In genomic region chr1:136165436-136165835, GRCm38 (mm10) we compare ENCODE assay signal across 19 mouse cellular contexts. TPM values are rescaled to one million over a fixed set of nuclear protein-coding genes. Genes with fewer than 3 reads are reported as not detected.
DNase-seq lines count a peak whose midpoint lies in the region; ATAC-seq and TF ChIP-seq lines count a peak whose summit lies in the region.
"Had no signal": no experiment of that assay in that cellular context is flagged by ENCODE, and none has a peak within 500 bp of the region (broad histone marks: within the 10 kb centered on the region; RNA-seq: fewer than 3 reads in every experiment).

No protein-coding gene starts in this region.

- 26% methylated on average over 2 of the region's 2 CpGs for WGBS in hindbrain, embryonic 16.5 days
- 52% methylated on average over 2 of the region's 2 CpGs for WGBS in hindbrain, embryonic 10.5 days
- WGBS in hindbrain, postnatal 0 days = 22% methylated on average over 2 of the region's 2 CpGs
- WGBS in intestine, embryonic 15.5 days = 64% methylated on average over 2 of the region's 2 CpGs

- no peak overlapping the region for H3K4me3 ChIP-seq in hindbrain, embryonic 16.5 days (ENCODE audit: low read length)
- no peak overlapping the region for H3K4me3 ChIP-seq in hindbrain, embryonic 10.5 days
- H3K4me3 ChIP-seq in hindbrain, postnatal 0 days (ENCODE audit: low read length) = no peak overlapping the region
- H3K4me3 ChIP-seq in intestine, embryonic 15.5 days (replicated peaks) = no peak overlapping the region
- H3K4me3 ChIP-seq: heart, embryonic 12.5 days; liver, embryonic 12.5 days; lung, embryonic 15.5 days had no signal

- peaks cover 71% of the 10 kb centered on the region for H3K36me3 ChIP-seq in hindbrain, embryonic 16.5 days (ENCODE audit: control insufficient read depth, insufficient read depth, low read length)
- H3K36me3 ChIP-seq in hindbrain, embryonic 10.5 days = peaks cover 86% of the 10 kb centered on the region
- H3K36me3 ChIP-seq in hindbrain, postnatal 0 days (ENCODE audit: insufficient read depth, low read length) = peaks cover 69% of the 10 kb centered on the region
- peaks cover 3% of the 10 kb centered on the region; the same call in 1 of the 2 replicates for H3K36me3 ChIP-seq in intestine, embryonic 15.5 days
- H3K36me3 ChIP-seq: lung, embryonic 15.5 days had no signal

- DNase-seq in hindbrain, embryonic 10.5 days (ENCODE audit: low spot score) = no peak
- DNase-seq in brain, adult 2 months (ENCODE audit: low read depth, low spot score) = peak; percentile 54
- peak; percentile 43 for DNase-seq in hindbrain, postnatal 0 days (ENCODE audit: low spot score)
- peak; percentile 53 for DNase-seq in retina, embryonic 14.5 days (ENCODE audit: low spot score)
- no peak for DNase-seq in heart, adult 9 months (ENCODE audit: low spot score in 2 of 2)
- DNase-seq: adrenal gland, postnatal 36 days; cerebellum, adult 9-11 months; thymus, adult 18-20 months had no signal

- H3K4me1 ChIP-seq in hindbrain, embryonic 16.5 days (ENCODE audit: control insufficient read depth, insufficient read depth, low read depth, low read length) = no peaks in the 10 kb centered on the region
- H3K4me1 ChIP-seq in hindbrain, embryonic 10.5 days (replicated peaks) = peaks cover 23% of the 10 kb centered on the region
- no peaks in the 10 kb centered on the region for H3K4me1 ChIP-seq in hindbrain, postnatal 0 days (ENCODE audit: insufficient read depth, low read length)
- no peaks in the 10 kb centered on the region for H3K4me1 ChIP-seq in intestine, embryonic 15.5 days (replicated peaks)
- H3K4me1 ChIP-seq: heart, embryonic 12.5 days; lung, embryonic 15.5 days had no signal

- H3K9ac ChIP-seq in hindbrain, embryonic 16.5 days (ENCODE audit: low read depth, low read length) = no peak overlapping the region
- H3K9ac ChIP-seq in hindbrain, postnatal 0 days (replicated peaks; ENCODE audit: low read length) = no peak overlapping the region
- H3K9ac ChIP-seq in intestine, embryonic 15.5 days = no peak overlapping the region
- H3K9ac ChIP-seq: heart, embryonic 12.5 days; liver, embryonic 12.5 days; lung, embryonic 15.5 days had no signal

- H3K27ac ChIP-seq in hindbrain, embryonic 16.5 days (ENCODE audit: low read depth, low read length) = no peak overlapping the region
- H3K27ac ChIP-seq in hindbrain, embryonic 10.5 days = no peak overlapping the region
- H3K27ac ChIP-seq in hindbrain, postnatal 0 days = no peak overlapping the region
- no peak overlapping the region for H3K27ac ChIP-seq in intestine, embryonic 15.5 days
- H3K27ac ChIP-seq: kidney, postnatal 0 days; liver, embryonic 12.5 days; lung, embryonic 15.5 days; macrophage had no signal

- no peaks in the 10 kb centered on the region for H3K27me3 ChIP-seq in hindbrain, embryonic 16.5 days (replicated peaks; ENCODE audit: control insufficient read depth, insufficient read depth, low read length)
- no peaks in the 10 kb centered on the region for H3K27me3 ChIP-seq in hindbrain, embryonic 10.5 days (ENCODE audit: insufficient read depth, poor library complexity, severe bottlenecking)
- H3K27me3 ChIP-seq in hindbrain, postnatal 0 days (ENCODE audit: insufficient read depth, low read length) = no peaks in the 10 kb centered on the region
- H3K27me3 ChIP-seq in intestine, embryonic 15.5 days (replicated peaks) = no peaks in the 10 kb centered on the region
- H3K27me3 ChIP-seq: heart, embryonic 12.5 days; liver, embryonic 12.5 days; lung, embryonic 15.5 days; Patski had no signal

- H3K9me3 ChIP-seq in hindbrain, embryonic 16.5 days (ENCODE audit: control insufficient read depth, low read length) = no peaks in the 10 kb centered on the region
- H3K9me3 ChIP-seq in hindbrain, embryonic 10.5 days = no peaks in the 10 kb centered on the region
- H3K9me3 ChIP-seq in hindbrain, postnatal 0 days (ENCODE audit: low read length) = no peaks in the 10 kb centered on the region
- no peaks in the 10 kb centered on the region for H3K9me3 ChIP-seq in intestine, embryonic 15.5 days
- H3K9me3 ChIP-seq: heart, embryonic 12.5 days; liver, embryonic 12.5 days; lung, embryonic 15.5 days had no signal

- H3K4me2 ChIP-seq in hindbrain, embryonic 16.5 days (ENCODE audit: low read length) = no peak overlapping the region
- H3K4me2 ChIP-seq in hindbrain, postnatal 0 days (ENCODE audit: low read depth, low read length) = no peak overlapping the region
- H3K4me2 ChIP-seq in intestine, embryonic 15.5 days (replicated peaks) = no peak overlapping the region
- H3K4me2 ChIP-seq: heart, embryonic 12.5 days; liver, embryonic 12.5 days; lung, embryonic 15.5 days had no signal

- no peak for TF ChIP-seq CTCF in hindbrain, postnatal 0 days (IDR thresholded peaks at IDR 0.05; ENCODE audit: low read depth)

- ATAC-seq in hindbrain, embryonic 16.5 days = peak; percentile 26; the same call in 1 of the 2 replicates
- peak; percentile 45; the same call in 1 of the 2 replicates for ATAC-seq in hindbrain, postnatal 0 days
- no peak for ATAC-seq in intestine, embryonic 15.5 days
- ATAC-seq: liver, embryonic 12.5 days; Patski had no signal

RNA-seq across cellular contexts. Expression of gene Kif21b, which starts 34.2 kb away (rescaled TPM):
- polyA plus RNA-seq in hindbrain, embryonic 16.5 days (2015; fragmentation: Nextera tagmentation; extraction: Ambion mirVana) = 43.6 and 44.3 TPM in 2 replicates
- 6.6 and 15.5 TPM in 2 replicates for polyA plus RNA-seq in hindbrain, embryonic 10.5 days (2016; fragmentation: Nextera tagmentation; extraction: Ambion mirVana)
- total RNA-seq in hindbrain, postnatal 0 days (2014; rRNA removed) = 144 and 155 TPM in 2 replicates
- 22.6 and 26.8 TPM in 2 replicates for polyA plus RNA-seq in hindbrain, postnatal 0 days (2015; fragmentation: Nextera tagmentation; extraction: Ambion mirVana)
- polyA plus RNA-seq in intestine, embryonic 15.5 days (2015; fragmentation: Nextera tagmentation; extraction: Ambion mirVana) = 4.1 and 5.9 TPM in 2 replicates

RNA-seq across cellular contexts. Expression of gene Mroh3, which starts 47.2 kb away (rescaled TPM):
- polyA plus RNA-seq in hindbrain, embryonic 16.5 days (2015; fragmentation: Nextera tagmentation; extraction: Ambion mirVana) = not detected in 2 replicates
- 0.40 and 0.47 TPM in 2 replicates for polyA plus RNA-seq in hindbrain, embryonic 10.5 days (2016; fragmentation: Nextera tagmentation; extraction: Ambion mirVana)
- 0.84 TPM in 1 of 2 replicates, not detected in the other for total RNA-seq in hindbrain, postnatal 0 days (2014; rRNA removed)
- 0.19 and 0.23 TPM in 2 replicates for polyA plus RNA-seq in hindbrain, postnatal 0 days (2015; fragmentation: Nextera tagmentation; extraction: Ambion mirVana)
- polyA plus RNA-seq in intestine, embryonic 15.5 days (2015; fragmentation: Nextera tagmentation; extraction: Ambion mirVana) = 0.10 and 0.63 TPM in 2 replicates
- total RNA-seq: adrenal gland, postnatal 36 days; heart, postnatal 25 days; neutrophil, adult 5-6 weeks had no signal
- polyA plus RNA-seq: C2C12; heart, embryonic 12.5 days; kidney, postnatal 0 days; liver, embryonic 12.5 days; macrophage had no signal

Comparison
In these comparisons a context has a peak if more than half of its experiments do, and no peak if none do; other contexts are left out.
1. DNase-seq: peak in brain, adult 2 months (single experiment), hindbrain, postnatal 0 days (single experiment) and retina, embryonic 14.5 days (single experiment); none in hindbrain, embryonic 10.5 days (single experiment) and heart, adult 9 months (0 of 2).